Mouse (Mus musculus): ENCODE data around the gene Ptx3.
"Not testable (repeated sequence)": the region's sequence is repeated elsewhere in the genome, so short reads cannot be mapped to it uniquely, and the experiment has no call there.

Gene Ptx3

DNA sequence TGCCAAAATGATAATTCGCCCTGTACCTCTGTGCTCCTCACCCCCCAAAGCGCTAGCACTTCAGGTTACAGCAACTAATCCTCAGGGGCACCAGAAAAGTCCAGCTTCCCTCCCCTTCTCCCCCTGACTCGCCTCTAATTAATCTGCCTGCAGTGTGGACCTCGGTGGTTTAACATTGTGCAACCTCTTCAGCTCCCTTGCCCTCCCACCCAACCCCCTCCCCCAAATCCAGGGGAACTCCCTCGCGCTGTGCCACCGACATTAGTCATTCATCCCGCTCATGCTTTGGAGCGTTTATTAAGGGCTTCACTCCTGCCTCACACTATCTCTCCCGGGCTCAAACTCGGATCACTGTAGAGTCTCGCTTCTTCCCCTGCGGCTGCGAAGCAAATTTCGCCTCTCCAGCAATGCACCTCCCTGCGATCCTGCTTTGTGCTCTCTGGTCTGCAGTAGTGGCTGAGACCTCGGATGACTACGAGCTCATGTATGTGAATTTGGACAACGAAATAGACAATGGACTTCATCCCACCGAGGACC is at the start of gene Ptx3:
Gene Ptx3 (plus strand): TSS at position 256 of the 537 bp plus-strand sequence.
- DNase-seq (ENCODE audit: low spot score in 2 of 2): no peak

DNA sequence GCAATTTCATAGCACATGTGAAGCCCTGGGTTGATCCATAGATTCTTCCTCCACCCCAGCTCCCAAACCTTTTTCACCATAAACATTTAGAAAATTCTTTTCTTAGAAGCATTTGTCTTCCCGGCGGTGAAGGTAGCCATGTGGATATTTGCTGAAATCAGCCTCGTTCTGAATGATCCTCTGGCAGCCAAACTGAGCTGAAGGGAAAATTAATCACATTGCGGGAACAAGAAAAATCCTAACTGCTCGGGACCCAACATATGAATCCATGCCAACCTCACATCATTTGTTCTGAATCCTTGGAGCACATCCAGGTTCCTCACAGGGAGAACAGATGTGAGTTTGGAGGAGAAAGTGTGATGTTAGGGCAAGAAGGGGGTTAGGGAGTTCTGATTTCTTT is 46.8 kb upstream of the Ptx3 start:
- no peak for DNase-seq (ENCODE audit: low spot score in 2 of 2)

DNA sequence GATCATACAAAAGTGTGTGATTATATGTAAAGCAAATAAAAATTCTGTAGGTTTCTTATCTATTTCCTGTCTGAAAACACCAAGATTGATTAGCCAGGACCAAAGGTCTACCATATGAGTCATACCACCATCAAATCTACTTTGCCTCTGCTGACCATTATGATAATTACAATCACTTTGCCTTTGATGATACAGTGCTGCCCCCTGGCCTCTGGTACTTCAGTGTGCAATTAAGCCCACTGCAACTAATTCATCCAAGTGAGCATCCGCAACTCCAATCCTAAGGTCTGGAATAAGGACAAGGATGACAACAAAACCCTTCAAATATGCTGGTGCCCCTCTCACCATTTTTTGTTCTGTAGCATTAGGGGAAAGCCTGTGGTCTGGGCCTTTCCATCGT is 40.1 kb upstream of the Ptx3 start:
- DNase-seq (ENCODE audit: low spot score in 2 of 2): no peak

DNA sequence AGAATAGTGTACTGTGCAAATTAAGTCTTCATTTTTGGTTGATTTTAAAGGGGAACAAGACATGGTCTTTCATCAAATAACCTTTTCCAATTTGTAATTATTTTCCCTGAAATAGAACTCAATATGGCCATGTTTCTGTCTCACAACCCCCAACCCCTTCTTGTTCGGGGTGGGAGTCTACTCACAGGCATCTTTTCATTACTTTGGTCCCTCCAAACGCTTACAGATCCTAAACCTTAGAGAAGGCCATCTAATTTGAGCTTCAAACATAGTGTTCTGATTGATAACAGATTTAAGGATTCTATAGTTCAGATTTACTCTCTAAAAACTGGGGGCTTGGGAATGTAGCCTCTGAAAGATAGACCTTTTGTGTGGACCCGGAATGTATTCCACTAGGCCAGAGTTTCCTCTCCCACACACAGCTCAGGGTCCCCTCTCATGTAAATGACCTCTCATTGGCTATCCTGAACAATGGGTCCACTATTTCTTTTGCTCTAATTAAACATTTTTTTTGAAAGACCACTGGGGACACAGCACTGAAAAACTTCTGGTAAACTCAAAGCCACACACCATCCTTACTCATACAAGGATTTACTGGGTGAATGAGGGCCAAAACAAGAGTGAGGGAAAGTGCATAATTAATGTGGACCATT is 25.7 kb upstream of the Ptx3 start:
- DNase-seq (ENCODE audit: low spot score in 2 of 2): no peak

DNA sequence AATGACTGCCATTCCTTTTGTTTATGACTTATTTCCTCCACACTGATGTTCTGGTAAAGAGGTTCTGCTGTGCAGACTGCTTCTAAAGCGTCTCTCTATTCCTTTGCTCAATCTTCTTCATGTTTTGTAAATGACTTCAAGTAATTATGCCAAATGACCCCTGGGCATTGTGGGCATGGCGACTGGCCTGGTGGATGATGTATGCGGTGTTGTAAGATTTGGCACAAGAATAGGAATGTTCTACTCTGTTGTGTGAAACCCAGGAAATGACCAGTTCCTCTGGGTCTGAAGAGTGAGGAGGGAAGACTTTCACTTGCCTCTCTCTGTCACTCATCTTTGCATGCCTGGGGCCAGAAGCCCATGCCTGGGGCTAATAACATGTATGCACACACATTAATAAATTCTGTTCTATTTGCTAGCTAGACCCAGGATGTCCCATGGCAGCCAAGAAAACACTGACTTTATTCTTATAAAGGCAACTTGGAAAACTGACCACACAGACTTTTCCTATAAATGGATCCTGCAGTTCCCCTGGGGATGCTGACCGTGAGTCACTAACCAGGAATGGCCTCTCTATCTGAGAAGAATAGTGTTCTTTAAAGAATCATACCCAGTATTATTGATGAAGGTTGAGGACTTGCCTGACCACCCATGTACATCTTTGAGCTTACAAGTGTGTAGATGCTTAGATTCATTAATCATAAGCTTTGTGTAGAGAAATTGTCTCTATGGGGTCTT is 10.7 kb upstream of the Ptx3 start:
- peak in 1 of 2 experiments; percentile 20 for DNase-seq (ENCODE audit: low spot score in 2 of 2)

DNA sequence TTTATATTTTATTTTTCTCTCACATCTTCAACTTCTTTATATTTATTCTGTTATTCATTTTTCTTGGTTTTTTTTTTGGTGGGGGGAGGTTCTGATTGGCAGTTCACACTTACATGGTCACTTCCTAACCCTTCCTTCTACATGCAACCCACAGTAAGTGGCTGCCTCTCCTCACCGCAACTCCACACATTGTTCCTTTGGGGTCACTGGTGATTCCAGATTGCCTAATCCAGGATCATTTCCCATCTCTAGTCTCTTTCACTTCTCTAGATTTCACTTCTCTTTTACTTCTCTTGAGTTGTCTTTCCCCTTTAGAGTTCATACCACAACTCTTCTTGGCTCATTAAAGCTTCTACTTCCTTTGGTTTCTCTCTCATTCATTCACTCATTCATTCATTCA is 6.2 kb upstream of the Ptx3 start:
- DNase-seq (ENCODE audit: low spot score in 2 of 2): no peak

DNA sequence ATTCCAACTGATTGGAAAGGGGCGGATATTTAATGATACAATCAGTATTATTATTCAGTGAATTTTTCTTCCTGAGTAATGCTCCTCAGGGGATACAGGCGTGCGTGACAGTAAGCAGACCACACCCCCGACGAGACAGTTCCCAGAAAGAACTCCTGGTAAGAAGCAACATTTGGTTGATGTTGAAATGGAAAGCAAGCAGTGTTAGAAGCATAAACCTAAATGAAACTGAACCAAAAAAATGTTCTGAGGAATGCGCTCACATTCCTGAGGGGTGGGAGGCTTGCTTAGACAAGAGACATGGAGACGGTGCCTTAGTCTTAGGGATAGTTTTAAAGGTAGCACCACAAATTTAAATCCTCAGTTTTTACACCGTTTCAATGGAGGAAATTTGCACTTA is 4.0 kb upstream of the Ptx3 start:
- DNase-seq (ENCODE audit: low spot score in 2 of 2): no peak

DNA sequence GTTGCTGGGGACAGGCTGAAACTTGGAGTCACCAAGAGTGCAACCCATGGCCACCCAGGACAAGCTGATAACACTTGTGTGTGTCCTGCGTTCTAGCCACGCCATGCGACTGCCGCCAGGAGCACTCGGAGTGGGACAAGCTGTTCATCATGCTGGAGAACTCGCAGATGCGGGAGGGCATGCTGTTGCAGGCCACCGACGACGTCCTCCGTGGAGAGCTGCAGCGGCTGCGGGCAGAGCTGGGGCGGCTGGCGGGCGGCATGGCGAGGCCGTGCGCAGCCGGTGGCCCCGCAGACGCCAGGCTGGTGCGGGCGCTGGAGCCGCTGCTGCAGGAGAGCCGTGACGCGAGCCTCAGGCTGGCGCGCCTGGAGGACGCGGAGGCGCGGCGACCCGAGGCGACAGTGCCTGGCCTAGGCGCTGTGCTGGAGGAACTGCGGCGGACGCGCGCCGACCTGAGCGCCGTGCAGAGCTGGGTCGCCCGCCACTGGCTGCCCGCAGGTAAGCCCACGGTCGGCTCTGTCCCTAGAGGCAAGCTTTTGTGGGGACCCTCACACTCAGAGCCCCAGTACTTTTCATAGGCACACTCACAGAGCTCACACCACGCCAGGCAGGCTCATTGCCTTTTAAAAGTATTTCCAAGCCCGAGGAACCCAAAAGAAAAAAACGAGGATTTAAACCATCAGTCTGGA is 988 bp downstream of the Ptx3 start:
- DNase-seq (ENCODE audit: low spot score in 2 of 2): peak in 1 of 2 experiments; percentile 28

DNA sequence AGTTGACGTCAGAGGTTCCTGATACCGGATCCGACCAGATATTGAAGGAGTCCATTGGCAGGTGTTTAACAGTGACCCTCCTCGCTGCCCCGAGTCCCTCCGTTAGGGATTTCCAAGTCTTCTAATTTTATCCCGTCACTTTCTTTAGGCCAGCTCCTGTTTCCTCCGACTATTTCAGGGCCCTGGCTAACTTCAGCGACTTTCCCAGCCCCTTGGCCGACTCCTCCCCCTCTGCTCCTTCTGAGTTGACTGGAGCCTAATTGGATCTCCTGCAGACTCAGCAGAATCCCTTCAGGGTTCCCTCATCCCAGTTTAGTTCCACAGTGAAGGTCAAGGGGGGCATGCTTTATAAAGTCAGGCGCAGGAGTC is 1.5 kb downstream of the Ptx3 start:
- peak in 1 of 2 experiments; percentile 8 for DNase-seq (ENCODE audit: low spot score in 2 of 2)

DNA sequence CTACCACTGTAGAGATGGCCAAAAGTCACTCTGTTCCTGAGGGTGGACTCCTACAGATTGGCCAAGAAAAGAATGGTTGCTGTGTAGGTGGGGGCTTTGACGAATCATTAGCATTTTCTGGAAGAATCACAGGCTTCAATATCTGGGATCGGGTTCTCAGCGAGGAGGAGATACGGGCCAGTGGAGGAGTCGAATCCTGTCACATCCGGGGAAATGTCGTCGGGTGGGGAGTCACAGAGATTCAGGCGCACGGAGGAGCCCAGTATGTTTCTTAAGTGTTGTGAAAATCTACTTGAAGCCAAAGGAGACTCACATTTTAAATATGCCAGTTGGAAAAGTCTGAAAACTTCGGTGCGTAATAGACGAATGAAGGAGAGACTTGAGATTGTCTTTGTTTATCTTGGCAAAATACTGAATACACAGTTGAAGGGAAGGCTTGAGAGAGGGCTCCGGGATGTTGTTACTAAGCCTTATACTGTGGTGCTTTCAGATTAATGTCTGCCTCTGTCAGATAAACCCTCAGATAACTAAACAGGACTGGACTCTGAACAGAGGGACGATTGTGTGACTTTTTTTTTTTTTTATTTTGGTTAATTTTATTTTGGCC is 5.3 kb downstream of the Ptx3 start:
- DNase-seq (ENCODE audit: low spot score in 2 of 2): no peak

DNA sequence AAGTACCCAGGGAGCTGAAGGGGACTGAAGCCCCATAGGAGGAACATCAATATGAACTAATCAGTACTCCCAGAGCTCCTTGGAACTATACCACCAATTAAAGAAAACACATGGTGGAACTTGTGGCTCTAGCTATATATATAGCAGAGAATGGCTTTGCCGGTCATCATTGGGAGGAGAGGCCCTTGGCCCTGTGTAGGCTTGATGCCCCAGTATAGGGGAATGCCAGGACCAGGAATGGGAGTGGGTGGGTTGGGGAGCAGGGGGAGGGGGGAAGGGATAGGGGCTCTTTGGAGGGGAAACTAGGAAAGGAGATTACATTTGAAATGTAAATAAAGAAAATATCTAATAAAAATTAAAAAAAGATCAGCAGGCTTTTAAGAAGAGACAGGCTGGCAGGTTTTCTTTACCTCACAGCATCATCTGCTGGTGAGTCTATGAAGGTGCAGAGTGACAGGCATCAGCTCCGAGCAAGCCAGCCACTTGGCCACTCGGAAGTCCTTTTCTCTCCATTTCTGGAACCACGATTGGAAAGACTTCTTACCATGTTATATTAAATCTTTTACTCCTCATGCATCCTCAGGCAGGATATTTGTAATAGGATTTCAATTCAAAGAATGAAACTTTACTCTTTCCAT is 16.6 kb downstream of the Ptx3 start:
- DNase-seq (ENCODE audit: low spot score in 2 of 2): not testable (repeated sequence)

DNA sequence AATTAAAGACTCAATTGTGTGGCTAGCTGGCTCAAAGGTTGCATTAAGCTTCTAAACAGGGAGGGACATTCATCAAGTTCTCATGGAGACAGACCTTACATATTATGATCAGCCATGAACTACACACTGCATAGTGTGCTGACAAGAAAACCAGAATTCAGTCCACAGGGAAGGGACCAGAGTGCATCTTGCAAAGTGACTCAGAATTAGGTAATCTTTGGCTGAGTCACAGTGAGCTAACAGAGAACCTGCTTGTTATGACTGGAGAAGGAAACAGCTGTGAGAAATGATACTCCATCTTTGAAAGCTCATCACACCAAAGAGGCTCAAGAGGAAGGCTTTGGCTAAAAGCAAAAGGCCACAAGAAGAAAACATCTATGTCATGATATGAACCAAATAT is 20.8 kb downstream of the Ptx3 start:
- DNase-seq (ENCODE audit: low spot score in 2 of 2): no peak

DNA sequence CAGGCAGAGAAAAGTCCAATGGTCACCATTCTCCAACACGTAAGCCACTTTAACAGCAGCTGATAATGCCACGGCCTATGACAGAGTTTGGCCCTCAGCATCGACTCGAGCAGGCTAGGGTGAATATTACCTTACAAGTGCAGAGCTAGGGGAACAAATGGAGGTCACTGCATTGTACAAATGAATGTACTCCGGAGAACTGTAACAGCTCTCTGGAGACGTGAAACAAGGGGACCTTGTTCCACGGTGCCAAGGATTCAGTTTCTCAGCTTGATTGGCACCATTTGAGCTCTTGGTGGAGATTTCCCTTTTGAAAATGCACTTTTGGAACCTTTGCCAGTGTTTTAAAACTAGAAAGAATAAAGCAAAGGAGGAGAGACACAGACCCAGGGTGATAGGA is 32.1 kb downstream of the Ptx3 start:
- DNase-seq (ENCODE audit: low spot score in 2 of 2): no peak

DNA sequence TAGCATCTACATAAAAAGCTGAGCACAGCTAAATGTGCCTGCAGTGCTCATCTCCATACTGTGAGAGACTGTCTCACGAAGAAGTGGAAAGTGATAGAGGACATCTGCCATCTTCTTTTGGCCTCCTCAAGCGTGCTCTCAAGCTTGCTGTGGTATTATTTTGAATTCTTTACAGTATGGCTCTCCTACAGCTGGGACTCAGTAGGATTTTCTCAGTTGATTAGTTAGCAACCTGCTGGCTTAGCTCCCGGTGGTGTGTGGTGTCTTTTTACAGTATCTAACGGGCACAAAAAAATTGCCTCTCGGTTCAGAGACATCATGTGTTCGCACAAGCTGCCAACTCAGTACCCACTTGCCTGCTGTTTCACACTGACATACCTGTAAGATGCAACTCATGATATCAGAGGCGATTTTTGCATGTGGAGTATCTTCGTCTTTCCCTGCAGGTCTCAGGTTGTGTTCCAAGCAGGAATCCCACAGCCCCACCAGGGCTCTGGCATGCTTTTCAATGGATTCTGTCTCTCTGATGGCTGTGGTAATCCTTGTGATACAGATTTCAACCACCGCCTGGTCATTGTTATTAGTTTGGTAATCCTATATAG is 34.9 kb downstream of the Ptx3 start:
- no peak for DNase-seq (ENCODE audit: low spot score in 2 of 2)

DNA sequence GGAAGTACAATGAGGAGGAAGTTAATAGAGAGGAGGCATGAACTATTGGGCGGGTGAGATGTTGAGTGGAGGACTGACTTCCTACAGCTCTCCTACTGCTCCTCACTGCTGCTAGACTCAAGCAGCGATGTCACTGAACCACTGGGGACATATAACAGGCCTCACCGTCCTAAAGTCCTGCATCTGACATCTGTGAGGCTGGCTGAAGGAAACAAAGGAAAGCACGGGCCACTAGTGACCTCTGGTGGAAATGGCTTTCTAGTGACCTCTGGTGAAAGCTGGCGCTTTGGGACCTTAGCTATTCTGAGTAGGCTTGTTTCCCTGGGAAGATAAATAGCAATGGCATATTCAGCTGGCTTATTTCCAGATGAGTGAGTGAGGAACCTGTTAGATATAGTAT is 42.6 kb downstream of the Ptx3 start:
- DNase-seq (ENCODE audit: low spot score in 2 of 2): peak; percentile 7 to 12

DNA sequence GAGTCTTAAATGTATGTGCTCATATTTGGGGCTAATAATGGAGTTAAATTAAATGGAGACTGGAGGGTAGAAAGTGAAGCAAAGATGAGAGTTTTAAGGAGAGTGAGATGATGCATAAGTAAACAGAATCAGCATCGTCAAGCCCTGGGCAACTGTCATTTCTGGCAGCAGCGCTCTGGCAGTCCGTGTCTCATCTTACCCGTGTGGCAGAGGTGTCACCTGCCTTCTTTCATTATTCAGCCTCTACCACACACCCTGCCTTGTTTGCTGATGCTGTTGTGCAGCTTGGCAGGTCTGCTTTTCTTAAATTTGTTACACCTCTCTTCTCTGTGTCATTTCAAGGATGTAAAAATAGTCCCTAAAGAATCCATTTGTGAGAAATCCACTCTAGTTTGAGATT is 43.6 kb downstream of the Ptx3 start:
- DNase-seq (ENCODE audit: low spot score in 2 of 2): no peak

All from urinary bladder, postnatal 36 days (tissue).